Mouse (Mus musculus): ENCODE results near the gene Tbc1d2b.

The Tbc1d2b gene

GRCm38 (mm10) chr9:90270193-90270943 lies at the start of gene Tbc1d2b:
Tbc1d2b (minus strand) TSS chr9:90270804.
- peak; percentile 37 to 63 for DNase-seq

GRCm38 (mm10) chr9:90316300-90316699 lies 45.7 kb upstream of the Tbc1d2b start:
- no peak for DNase-seq

GRCm38 (mm10) chr9:90315662-90316061 lies 45.1 kb upstream of the Tbc1d2b start:
- no peak for DNase-seq

- no peak for DNase-seq
Measured at GRCm38 (mm10) chr9:90304254-90304653, 33.6 kb upstream of the Tbc1d2b start.

- DNase-seq, result no peak
Measured at GRCm38 (mm10) chr9:90303101-90303835, 32.7 kb upstream of the Tbc1d2b start.

DNA sequence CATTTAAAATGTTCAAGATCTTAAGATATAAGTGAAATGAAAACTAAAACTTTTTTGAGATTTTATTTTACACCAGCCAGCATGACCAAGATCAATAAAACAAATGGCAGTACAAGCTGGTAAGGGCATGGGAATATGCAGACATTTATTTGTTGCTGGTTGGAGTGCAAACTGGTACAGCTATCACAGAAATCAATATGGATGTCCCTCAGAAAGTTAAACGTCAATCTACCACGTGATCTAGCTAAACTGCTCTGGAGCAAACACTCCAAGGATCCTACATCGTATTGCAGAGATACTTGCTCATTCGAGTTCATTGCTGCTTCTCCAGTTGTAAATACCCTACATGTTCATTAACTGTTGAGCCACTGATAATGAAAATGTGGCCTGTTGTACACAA lies 32.1 kb upstream of the Tbc1d2b start:
- no peak for DNase-seq

DNA sequence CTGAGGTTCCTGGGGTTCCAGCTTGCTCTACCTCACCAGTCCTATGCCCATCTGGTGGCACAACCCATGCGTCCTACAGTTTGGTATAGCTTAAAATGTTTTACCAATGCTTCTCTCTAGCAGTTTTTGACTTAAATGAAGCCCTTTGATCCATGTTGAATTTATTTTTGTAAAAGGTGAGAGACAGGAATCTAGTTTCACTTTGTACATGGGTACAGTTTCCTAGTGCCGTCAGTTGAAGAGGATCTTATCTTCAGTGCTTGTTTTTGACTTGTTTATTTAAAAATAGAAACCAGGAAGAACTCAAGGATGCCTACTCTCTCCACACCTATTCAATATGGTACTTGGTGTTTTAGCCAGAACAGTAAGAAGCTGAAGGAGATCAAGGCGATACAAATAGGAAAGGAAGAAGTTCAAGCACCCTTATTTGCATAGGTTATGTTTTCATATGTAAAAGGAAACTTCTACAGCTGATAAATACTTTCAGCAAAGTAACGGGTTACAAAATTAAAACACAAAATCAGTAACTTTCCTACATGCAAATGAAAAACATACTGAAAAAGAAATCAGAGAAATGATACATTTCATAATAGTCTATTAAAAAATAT lies 30.6 kb upstream of the Tbc1d2b start:
- no peak for DNase-seq

GRCm38 (mm10) chr9:90297637-90298036 lies 27.0 kb upstream of the Tbc1d2b start:
- DNase-seq, result no peak

DNA sequence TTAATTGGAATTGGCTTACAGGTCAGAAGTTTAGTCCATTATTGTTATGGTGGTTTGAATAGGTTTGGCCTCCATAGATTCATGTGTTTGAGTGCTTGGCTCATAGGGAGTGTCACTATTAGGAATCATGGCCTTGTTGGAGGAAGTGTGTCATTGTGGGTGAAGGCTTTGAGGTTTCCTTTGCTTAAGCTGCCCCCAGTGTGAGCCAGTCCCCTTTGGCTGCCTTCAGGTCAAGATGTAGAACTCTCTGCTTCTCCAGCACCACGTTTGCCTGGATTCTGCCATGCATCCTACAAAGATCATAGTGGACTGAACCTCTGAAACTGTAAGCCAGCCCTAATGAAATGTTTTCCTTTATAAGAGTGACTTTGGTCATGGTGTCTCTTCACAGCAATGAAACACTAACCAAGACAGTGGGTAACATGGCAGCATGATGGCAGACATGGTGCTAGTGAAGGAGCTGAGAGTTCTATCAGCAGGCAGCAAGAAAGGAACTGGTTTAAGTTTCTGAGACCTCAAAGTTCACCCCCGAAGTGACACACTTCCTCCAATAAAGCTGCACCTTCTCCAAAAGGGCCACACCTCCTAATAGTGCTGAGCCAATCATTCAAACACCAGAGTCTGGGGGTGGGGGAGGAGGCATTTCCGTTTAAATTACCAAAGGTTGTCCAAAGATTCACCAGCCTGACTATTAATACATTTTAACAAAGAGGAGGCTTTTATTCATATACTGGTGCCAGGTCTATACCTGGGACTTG lies 23.2 kb upstream of the Tbc1d2b start:
- DNase-seq, result no peak

- no peak for DNase-seq
Measured at GRCm38 (mm10) chr9:90278397-90278796, 7.8 kb upstream of the Tbc1d2b start.

DNA sequence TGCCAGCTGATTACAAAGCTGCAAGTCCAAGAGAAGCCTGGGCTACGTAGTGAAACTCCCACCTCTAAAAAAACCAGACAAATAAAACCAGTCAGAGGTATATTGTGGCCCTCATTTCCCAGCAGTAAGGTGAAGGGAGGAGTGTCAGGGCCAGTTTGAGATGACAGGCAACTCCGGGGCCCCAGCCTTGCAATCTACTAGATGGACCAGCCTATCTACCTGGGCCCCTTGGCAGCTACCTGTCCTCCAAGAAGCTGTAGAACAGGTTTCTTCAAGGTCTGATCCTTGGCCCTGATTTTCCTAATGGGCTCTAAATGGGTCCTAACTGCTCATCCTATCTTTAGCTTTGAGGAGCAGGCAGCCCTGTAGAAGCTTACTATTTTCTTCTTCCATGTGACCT lies 7.3 kb upstream of the Tbc1d2b start:
- no peak for DNase-seq

- no peak for DNase-seq
Measured at GRCm38 (mm10) chr9:90276779-90277178, 6.2 kb upstream of the Tbc1d2b start.

DNA sequence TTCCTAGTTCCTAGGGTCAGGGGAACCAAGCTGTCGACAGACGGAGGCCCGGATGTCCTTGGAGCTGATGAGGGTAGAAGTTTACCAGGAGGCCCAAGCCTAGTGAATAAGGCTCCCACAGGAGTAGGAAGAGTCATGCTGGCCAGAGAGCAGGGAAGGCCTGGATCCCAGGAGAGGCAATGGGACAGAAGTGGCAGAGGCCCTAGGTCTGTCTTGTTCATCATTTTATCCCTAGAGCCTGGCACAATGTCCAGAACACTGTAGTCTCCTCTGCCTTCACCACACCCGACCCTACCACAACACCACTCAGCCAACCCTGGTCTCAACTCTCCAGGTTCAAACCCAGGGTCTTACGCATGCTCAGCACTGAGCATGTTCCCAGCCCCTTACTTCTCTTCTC lies 5.3 kb upstream of the Tbc1d2b start:
- DNase-seq, result no peak

GRCm38 (mm10) chr9:90275500-90275899 lies 4.9 kb upstream of the Tbc1d2b start:
- DNase-seq, result no peak

DNA sequence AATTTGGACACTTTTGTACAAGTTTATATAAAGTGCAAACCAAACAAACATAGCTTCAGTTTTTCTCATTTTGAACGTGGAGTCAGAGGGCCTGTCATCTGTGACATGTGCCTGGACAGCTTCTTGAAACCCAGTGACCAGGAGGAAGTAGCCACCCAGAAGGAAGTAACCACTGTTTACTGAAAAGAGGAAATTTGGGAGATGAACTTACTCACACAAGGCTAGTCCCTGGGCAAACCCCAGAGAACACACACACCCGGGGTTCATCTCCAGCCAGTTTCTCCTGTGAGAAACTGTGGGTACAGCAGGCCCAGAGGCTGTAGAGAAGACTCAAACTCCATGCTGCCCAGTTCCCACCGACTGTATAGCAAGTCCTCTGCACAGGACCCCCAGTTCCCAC lies 3.9 kb upstream of the Tbc1d2b start:
- no peak for DNase-seq

- DNase-seq, result no peak
Measured at GRCm38 (mm10) chr9:90272346-90272745, 1.7 kb upstream of the Tbc1d2b start.

DNA sequence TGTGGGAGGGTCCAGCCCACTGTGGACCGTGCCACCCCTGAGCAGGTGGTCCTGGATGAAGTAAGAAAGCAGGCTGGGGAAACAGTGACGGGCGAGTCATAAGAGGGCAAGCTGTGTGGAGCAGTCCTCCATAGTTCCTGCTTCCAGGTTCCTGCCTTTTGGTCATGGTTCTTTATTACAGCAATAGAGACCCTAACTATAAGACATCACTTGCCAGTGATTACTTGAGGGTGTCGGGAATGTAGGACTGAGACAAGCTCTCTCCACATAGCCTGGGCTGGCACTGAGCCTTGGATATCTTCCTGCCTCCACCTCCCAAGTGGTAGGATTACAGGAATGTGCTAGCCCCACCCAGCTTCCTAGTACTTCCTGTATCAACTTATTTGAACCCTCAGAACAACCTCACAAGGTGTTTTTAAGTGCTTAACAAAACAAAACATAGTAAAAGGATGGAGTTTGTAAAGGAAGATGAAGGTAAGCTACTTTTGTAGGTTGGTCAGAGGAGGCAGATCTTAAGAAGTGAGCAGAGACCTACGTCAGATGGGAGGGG lies 1.0 kb upstream of the Tbc1d2b start:
- no peak for DNase-seq

DNA sequence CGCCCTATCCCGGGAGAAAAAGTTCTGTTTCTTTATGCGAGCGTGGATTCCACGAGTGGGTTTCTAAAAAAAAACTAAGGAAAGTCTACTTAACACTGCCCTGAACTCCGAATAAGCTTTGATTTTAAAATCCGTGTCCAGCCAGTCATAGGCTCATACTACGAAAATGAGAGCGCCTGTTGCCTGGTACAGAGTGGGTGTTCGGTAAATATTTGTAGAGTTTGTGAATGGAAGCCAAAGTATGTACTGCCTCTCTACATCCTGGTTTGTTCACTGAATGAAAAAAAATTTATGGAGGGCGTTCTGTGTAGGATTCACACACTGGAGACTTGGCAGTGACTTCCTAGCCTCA lies 316 bp upstream of the Tbc1d2b start:
- DNase-seq, result no peak

GRCm38 (mm10) chr9:90269011-90269681 lies 1.5 kb downstream of the Tbc1d2b start:
- DNase-seq, result no peak

DNA sequence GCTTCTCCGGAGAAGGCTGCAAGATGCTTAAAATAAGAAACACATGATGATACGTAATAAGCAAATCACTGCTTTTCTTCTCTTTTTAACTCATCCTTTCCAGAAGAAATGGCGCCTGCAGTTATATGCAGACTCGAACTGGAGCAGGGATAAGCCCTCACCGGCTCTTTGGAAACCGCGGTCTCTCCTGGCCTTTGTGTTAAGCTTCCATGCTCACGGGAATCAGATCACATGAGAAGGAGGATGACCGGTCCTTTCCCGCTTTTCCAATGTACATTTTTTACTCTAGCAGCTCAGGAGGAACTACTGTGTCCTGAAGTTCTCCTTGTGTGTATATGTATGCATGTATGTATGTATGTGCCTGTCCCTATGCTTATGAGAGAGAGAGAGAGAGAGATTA lies 3.7 kb downstream of the Tbc1d2b start:
- no peak for DNase-seq

- DNase-seq, result peak in 1 of 2 experiments; percentile 0
Measured at GRCm38 (mm10) chr9:90266059-90266458, 4.5 kb downstream of the Tbc1d2b start.

- DNase-seq, result no peak
Measured at GRCm38 (mm10) chr9:90265322-90266039, 5.1 kb downstream of the Tbc1d2b start.

Measured in spleen, adult 18-20 months (tissue).